Mouse (Mus musculus): ENCODE results near the gene Fkbp4.

The Fkbp4 gene

DNA sequence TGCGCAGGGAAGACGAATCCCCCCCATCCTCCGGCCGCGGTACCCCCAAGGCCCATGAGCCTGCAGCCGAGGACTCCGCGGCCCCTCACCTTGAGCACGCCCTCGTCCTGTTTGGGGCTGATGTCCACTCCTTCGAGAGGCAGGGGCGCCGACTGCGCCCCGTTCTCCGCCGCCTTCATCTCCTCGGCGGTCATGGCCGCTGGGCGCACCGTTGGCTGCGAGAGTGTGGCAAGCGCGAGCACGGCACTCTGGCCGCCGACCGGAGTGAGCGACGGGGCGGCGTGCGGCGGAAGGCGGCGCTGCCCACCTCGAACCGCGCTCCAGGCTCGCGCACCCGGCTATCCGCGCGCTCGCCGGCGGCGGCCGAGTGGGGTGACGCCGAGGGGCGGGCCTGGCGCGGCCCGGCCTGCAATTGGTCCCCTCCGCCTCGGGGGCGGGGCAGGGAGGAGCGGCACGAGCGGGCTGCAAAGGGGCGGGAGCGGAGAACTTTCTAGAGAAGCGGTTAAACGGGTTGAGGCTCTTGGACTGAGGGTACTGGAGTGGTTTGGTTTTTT lies at the start of gene Fkbp4:
Gene Fkbp4 (minus strand): TSS at position 361 of the 554 bp plus-strand sequence.
- DNase-seq (ENCODE audit: low spot score) = peak; percentile 93

DNA sequence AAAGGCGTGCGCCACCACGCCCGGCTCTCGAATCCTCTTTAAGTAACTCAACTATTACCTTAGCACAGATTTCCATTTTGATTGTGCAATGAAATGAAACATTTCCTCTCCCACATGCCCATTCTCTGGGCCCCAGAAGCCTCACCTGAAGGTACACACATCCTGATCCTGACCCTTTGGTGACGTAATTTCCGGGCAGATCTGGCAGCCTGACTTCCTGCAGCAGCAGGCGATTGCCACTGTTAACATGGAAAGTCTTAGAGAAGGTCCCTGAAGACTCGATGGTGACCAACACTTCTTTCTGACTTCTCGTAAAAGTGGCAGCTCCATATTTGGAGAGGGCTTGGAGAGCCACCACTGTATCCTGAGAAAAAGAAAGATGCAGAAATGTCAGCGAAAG lies 49.3 kb upstream of the Fkbp4 start:
- DNase-seq (ENCODE audit: low spot score) = no peak

DNA sequence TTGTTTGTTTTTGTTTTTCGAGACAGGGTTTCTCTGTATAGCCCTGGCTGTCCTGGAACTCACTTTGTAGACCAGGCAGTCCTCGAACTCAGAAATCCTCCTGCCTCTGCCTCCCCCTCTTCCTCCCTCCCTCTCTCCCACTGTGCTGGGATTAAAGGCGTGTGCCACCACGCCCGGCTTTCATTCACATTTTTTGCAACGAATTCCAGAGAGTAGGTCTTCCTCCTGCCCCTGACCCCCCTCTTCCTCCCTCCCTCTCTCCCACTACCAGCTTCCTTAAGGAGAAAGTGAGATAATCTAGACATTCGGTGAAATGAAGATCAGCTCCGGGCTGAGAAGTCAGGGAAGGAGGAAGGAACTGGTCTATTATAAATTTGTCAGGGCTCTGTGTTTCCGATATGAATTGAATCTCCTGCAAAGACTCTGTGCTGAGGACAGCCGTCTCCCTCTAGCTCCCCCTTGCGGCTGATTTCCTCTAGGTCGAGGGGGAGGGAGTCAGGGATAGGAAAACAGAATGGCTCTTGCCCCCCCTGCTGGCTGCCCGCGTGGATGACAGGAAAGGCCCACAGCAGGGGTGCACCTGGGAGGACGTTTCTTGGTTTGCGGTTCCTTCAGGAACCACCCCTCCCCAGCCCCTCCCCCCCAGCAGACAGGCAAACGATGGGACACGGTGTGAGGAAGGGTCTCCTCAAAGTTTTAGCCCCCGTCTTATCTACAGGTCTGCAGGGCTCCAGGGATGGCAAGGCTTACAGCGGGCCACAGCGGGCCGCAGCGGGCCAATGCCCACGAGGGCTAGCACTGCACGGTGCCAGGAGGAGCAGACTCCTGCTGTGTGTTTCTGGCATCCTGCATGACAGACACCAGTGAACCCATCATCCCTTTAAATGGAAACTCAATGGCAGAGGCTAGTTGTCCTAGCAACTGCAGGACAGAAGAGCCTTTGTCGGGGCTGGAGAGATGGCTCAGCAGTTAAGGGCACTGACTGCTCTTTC lies 41.3 kb upstream of the Fkbp4 start:
- peak; percentile 100 for DNase-seq (ENCODE audit: low spot score)

DNA sequence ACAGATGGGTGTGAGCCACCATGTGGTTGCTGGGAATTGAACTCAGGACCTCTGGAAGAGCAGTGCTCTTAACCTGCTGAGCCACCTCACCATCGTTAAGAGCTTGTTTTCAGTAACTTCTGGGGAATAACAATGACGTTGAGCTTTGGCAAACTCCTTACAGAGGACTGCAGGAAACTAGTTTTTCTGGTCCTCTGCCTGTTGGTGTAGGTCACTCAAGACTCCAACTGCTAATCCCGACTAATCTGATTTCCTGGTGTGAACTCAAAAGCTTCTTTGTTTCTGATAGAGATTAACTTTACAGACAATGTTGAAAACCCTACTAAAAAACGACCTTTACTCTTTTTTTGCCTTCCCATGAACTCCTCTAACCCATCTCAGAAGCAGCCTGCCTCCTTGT lies 39.0 kb upstream of the Fkbp4 start:
- no peak for DNase-seq (ENCODE audit: low spot score)

DNA sequence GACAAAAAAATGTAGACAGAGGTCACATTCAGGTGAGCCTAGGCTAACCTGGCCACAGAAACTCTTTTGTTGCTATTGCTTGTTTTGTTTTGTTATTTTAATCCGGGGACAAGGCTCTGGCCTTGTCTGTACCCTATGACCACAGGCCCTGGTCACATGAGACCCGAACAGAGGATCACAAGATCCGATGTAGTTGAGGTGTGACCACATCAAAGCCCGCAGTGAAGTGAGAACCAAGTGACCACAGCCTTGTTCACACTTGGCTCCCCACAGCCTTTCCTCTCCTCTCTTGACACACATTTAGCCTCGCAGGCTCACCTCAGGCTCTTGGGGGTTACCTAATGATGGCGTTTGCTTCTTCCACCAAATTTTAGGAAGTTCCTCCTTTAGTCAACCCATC lies 35.6 kb upstream of the Fkbp4 start:
- DNase-seq (ENCODE audit: low spot score) = no peak

DNA sequence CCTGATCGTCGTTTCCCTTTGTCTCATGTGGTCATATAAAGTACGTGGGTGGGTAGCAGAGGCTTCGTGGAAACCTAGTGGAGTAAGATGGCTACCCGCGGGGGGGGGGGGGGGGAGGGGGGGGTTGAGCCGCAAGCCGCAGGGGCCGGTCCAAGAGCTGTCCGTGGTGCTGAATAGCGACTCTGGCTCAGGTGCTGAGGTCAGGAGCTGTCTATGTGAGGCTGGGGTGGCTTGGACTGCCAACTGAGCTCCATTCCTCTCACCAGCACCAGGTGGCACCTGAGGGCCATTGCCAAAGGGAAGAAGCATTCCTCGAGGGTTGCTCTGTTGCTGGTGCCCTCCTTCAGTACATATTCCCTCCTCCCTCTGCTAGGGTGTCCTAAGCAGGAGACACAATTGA lies 31.0 kb upstream of the Fkbp4 start:
- peak; percentile 30 for DNase-seq (ENCODE audit: low spot score)

DNA sequence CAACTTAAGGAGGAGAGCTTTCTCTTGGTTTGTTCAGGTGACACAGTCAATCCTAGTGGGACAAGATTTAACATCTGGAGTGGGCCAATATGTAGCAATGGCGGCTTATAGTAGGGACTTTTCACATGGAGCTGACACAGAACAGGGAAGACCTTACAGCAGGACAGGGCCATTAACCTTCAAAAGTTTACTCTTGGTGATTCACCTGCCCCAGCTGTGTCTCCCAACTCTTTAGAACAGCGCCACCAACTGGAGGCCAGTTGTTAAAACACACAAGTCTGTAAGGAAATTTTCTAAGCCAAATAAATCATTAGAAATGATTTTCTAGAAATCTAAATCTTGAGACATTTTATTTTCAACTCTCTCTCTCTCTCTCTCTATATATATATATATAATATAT lies 28.8 kb upstream of the Fkbp4 start:
- DNase-seq (ENCODE audit: low spot score) = no peak

DNA sequence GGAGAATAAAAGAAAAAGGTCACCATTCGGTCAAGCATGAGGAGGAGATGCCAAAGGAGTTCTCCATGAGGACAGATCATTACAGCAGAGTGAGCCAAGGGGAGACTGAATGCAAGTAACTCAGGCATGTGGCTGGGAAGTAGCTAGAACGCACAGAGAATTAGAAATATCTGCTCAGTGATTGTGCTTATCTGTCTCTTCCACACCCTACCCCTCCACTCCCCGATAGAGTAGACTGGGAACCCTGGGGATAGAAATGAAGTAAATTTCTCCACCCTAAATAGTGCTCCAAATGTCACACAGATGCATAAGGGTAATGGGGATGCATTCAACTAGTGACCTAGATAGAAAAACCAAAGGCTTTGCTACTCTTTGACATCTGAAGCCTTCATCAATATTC lies 28.1 kb upstream of the Fkbp4 start:
- DNase-seq (ENCODE audit: low spot score) = no peak

DNA sequence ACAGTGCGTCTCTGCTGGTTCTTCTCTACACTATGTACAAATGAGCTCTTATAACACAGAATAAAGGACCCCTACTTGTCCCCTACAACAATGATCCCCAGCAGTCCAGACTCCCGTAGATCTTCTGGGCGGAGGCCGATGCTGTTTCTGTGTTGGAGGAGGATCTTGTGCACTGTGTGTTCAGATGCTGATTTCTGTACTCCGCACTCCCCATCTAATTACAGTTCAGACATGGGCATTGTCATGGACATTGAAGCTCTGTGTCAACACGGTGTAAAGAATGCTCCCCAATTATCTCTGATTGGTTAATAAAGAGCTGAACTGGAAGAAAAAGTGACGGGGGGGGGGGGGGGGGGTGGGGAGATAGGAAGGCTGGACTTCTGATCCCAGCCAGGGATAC lies 27.6 kb upstream of the Fkbp4 start:
- DNase-seq (ENCODE audit: low spot score) = no peak

DNA sequence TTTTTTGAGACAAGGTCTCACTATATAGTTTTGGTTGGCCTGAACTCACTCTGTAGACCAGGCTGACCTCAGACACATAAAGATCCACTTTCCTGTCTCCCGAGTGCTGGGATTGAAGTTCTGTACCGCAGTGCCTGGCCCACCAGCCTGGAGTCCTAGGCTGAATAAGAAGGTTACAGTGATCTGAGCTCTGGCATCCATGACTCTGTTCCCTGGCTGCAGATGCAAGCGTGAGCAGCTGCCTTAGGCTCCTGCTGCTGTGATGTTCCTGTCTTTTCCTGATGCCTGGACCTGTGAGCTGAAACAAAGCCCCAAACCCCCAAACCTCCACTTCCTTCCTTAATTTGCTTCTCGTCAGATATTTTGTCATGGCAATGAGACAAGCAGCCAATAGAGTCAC lies 26.5 kb upstream of the Fkbp4 start:
- no peak for DNase-seq (ENCODE audit: low spot score)

DNA sequence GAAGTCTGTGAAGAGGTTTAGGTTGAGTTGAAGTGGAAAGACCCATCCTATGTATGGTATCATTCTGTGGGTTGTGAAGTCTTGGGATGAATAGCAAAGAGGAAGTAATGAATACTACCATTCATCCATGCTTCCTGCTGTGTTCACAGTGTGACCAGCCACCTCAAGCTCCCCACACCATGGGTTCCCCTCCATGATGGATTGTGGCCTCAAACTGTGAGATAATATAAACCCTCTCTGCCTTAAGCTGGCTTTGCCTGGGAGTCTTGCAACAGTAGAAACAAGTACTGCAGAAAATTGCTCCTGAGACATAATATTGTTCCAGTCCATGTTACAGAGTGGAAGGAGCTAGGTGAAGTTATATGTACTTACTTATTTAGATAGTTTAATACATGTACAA lies 23.1 kb upstream of the Fkbp4 start:
- no peak for DNase-seq (ENCODE audit: low spot score)

DNA sequence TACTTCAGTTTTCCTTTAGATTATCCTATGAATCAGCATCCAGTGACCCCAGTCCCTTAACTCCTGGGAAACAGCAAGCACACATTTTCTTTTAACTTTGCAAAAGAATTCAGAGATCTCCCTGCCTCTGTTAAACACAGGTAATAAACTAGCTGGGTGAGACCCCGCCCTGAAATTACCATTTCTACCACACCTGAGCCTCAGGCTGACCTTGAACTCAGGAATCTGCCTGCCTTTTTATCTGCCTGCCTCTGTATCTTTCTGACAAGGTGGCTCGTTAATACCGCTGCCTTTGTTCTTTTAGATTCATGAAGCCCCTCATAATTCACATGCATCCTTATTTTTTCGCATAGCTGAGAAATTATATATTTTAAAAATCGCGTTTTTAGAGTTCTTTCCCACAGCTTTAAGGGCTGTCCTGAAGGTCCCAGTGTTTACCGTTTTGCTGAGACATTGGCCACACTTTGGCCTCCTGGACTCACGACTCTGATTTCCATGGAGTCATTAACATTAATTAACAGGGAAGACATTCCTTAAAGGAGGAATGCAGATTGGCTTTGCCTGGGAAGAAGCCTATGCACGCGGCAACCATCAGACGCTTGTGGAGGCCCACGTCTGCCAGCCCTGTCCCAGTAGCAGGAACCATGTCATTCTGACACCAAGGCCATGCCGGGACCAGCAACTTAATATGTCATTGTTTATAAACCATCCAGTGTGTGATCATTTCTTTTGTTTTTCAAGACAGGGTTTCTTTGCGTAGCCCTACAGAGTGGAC lies 22.4 kb upstream of the Fkbp4 start:
- DNase-seq (ENCODE audit: low spot score) = no peak

DNA sequence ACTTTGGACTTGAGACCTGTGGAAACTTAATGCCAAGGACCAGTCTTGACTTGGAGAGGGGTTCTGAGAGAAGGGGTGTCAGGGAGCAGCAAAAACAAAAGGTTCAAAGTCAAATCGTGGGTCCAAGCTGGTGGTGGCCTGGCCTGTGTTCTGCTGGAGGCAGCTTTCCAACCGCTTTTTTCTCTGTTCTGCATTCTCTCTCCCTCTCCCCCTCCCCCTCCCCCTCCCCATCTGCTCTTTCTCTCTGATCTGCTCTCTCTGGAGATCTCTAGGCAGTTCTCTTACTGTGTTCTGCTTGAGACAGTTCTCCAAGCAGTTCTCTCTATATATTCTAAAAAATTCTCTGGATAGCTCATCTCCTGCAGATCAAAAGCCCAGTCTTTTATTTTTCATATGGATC lies 21.8 kb upstream of the Fkbp4 start:
- no peak for DNase-seq (ENCODE audit: low spot score)

DNA sequence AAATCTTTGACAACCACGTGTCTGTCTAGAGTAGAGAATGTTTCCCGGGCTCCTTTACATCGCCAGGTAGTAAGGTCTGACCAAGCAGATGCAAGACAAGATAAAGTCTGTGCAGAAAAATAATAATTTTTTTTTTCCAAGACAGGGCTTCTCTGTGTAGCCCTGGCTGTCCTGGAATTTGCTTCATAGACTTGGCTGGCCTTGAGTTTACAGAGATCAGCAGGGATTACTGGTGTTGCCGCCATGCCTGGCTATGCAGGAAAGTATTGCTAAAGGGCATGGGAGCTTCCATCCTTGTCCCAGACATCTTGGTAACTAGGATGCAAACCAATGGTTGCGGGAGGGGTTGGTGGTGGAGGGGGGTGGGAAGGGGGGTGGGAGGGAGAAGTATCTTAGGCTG lies 18.7 kb upstream of the Fkbp4 start:
- no peak for DNase-seq (ENCODE audit: low spot score)

DNA sequence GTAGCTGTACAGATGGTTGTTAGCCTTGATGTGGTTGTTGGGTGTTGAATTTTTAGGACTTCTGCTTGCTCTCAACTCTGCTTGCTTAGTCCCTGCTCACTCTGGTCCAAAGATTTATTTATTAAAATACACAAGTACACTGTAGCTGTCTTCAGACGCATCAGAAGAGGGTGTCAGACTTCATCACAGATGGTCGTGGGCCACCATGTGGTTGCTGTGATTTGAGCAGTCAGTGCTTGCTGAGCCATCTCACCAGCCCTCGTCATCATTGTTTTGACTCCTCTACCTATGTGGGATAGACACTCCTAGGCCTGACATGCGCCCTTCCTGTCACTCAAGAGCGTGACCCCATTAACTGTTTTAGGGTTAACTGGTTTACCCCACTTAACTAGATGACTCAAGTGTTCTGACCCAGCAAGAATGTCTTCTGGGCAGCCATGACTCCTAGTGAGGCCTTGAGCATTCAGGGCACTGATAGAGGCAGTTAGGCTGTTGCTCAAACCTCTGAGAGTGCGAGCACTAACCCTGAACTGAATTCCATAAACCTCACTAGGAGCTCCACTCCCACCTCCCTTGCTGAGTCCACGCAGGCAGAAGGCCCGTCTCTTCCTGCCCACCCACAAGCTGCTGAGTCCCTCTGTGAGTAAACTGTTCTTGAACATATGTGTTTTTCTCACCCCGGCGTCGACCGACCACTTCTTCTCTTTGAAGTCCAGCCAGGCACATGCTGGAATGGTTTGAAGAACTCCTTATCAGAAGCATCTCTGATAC lies 17.5 kb upstream of the Fkbp4 start:
- no peak for DNase-seq (ENCODE audit: low spot score)

DNA sequence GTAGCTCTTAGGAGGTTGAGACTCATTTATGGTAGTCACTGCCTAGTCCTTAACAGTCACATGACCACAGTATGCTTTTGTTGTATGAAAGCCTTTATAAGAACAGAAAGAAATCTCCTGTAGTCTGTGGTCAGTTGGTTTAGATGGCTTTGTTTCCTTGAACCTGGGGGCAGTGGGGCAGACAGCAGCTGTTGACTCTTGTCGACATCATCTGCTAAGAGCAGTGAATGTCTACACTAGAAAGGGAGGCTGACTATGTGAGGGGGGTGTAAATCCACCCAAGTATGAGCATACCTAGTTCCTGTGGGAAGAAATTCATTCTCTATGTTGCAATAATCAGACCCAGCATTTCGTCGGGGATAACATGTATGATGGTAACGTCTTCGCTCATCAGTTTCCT lies 8.6 kb upstream of the Fkbp4 start:
- DNase-seq (ENCODE audit: low spot score) = no peak

DNA sequence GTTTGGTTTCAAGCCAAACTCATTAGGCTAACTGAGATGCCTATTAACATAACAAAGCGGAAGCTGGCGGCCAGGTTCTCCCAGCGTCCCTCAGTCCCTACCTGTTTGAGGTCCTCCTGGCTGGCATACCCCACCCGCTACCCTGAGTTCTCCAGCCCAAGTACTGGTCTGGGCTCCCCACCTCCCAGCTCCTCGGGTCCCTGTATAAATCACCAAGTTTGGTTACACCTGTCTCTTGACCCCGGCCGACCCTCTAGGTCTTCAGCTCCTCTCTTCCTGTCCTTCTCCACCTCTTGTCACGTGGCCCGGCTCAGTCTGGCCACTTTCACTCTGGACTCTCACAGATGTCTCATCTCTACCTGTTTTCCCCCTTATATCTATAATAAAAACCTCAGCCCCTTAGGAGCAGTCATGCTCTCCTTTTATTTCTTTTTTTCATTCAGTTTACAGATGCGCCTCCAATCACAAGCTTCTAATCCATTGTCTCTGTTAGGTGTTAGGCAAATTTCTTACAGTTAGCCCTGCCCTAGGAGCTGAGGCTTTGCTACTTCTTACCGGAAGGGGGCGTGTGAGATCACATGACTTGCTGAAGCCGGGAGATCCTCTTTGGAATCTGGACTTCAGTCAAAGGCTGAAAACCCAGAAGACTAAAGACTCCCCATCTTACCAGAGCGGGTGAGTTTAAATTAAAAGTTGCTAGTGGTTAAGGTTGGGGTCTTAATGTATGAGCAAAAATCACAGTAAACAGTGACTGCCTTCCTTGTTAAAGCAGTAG lies 7.5 kb upstream of the Fkbp4 start:
- peak; percentile 53 for DNase-seq (ENCODE audit: low spot score)

DNA sequence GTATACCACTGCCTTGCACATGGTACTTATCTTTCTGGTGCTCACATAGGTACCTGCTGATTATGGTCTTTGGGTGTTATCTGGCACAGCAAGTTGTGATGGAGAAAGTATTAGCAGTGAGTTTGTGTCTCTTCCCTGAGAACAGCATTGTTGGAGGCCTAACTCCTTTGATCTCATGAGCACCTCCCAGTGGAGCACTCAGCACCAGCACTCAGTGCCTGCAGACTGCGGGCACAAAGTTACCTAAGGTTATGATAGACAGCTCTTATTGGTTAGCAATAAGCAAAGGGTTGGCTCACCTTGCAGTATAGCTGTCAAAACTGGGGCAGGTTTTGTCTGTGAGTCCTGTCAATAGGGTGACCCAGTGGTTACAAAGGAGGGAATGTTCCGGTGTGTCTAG lies 1.8 kb upstream of the Fkbp4 start:
- no peak for DNase-seq (ENCODE audit: low spot score)

DNA sequence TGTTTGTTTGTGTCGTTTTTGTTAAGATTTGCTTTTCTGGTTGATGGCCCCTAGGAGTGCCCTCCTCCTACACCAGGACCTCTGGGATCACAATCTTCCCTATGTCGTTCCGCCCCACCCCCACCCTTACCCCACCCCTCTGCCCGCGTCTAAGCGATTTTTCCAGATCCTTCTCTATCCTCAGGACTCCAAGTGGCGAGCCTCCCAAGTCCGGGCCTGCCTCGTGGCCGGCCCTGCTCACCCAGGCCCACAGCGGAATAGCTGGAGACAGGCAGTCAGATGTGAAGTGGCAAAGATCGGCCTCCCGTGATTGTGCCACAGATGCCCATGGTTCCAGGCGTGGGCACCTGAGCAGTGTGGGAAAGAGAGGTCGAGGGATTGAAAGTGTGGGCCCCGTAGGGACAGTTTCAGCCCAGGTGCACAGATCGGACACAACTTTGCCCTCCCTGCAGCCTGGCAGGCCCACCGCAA lies 429 bp upstream of the Fkbp4 start:
- DNase-seq (ENCODE audit: low spot score) = peak; percentile 21

DNA sequence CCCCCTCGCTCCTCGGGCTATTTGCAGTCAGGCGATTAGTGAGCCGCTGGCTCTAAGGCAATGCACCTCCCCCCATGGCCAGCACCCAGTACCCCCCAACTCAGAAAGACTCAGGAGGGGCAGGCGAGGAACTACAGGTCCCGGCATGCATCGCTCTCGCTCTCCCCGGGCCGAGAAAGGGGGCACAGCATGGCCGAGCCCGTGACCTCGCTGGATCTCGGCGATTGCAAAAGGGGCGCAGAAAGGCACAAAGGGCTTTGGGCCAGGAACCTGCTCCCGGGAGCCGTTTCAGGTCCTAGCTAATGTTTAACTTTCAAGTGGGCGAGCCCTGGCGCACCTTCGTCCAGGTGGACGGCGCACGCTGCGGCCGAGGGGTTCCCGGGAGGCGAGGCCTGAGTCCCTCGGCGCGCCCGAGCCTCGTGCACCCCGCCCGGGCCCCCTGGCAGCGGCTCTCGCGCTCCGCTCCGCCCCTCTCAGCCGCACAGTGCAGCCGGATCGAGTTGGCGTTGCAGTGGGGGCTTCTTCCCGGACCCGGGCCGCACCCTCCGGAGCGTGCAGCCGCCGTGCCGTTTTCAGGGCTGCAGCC lies 653 bp downstream of the Fkbp4 start:
- DNase-seq (ENCODE audit: low spot score) = peak; percentile 53

DNA sequence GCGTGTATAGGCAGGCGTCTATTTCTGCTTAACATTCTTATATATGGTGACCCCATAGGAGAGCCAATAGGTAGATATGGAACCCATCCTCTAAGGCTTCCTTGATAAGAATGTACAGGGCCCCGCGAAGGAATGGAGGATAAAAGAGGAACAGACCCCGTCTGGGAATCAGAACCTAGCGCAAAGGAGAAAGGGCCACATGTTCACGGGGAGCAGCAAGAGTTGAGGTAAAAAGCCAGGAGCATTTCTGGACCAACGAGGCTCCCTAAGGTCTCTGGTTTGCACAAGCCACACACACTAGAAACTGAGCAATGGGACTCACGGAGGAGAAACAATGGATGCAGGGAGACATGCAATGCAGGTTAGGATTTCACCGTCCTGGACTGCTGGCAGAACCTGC lies 1.2 kb downstream of the Fkbp4 start:
- no peak for DNase-seq (ENCODE audit: low spot score)

Measured in urinary bladder, postnatal 25 days (tissue).